Comparison of ENCODE assay signal across 25 mouse cellular contexts in the genomic region with DNA sequence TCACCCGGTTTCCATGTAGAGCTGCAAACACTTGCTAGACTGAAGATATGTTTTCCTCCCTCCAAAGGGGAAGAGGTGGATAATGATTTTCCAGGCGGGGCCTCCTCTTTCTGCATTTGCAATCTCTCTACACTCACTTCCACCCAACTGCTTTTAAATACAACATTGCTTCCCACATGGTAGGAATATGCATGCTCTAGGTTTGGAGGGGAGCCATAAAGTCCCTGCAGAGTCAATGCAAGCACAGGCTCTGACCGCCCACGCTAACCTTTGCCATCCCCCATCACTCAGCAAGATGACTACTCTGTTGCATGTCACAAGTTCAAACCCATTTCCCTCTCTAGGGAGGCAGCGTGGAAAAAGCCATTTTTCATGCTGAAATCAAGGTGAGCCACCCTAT.
"Had no signal": no experiment of that assay in that cellular context is flagged by ENCODE, and none has a peak within 500 bp of the region (broad histone marks: within the 10 kb centered on the region; RNA-seq: fewer than 3 reads in every experiment).

No protein-coding gene starts in this region.

- DNase-seq: gastrocnemius, postnatal 10 days; gastrocnemius, postnatal 25 days; heart, adult 2 months; heart, postnatal 14 days; heart, postnatal 36 days; kidney, adult 11 months; kidney, adult 2 months; kidney, adult 9 months; kidney, postnatal 36 days; left cerebral cortex, postnatal 4 days had no signal

- ATAC-seq: forebrain, embryonic 16.5 days; hindbrain, embryonic 16.5 days; inflammation-experienced regulatory T-cells, adult 6 months; intestine, embryonic 15.5 days; liver, embryonic 12.5 days had no signal

- H3K9me3 ChIP-seq: heart, embryonic 15.5 days; hindbrain, embryonic 12.5 days; intestine, embryonic 15.5 days; limb, embryonic 13.5 days; limb, embryonic 15.5 days had no signal

- H3K36me3 ChIP-seq: heart, embryonic 13.5 days; heart, embryonic 15.5 days; hindbrain, embryonic 10.5 days; hindbrain, embryonic 12.5 days; intestine, embryonic 15.5 days; limb, embryonic 13.5 days; limb, embryonic 15.5 days; liver, embryonic 12.5 days had no signal

- H3K4me2 ChIP-seq: heart, embryonic 11.5 days; heart, embryonic 13.5 days; heart, embryonic 15.5 days; hindbrain, embryonic 12.5 days; hindbrain, embryonic 14.5 days; intestine, embryonic 15.5 days; limb, embryonic 13.5 days; limb, embryonic 15.5 days; liver, embryonic 12.5 days had no signal

- H3K27ac ChIP-seq: gastrocnemius, adult 2 months; heart, adult 2 months; heart, embryonic 13.5 days; heart, embryonic 15.5 days; hindbrain, embryonic 10.5 days; hindbrain, embryonic 12.5 days; hindbrain, embryonic 14.5 days; intestine, embryonic 15.5 days; limb, embryonic 13.5 days; limb, embryonic 15.5 days; liver, embryonic 12.5 days; liver, embryonic 14.5 days had no signal

- H3K9ac ChIP-seq: heart, embryonic 13.5 days; heart, embryonic 15.5 days; hindbrain, embryonic 12.5 days; hindbrain, embryonic 14.5 days; intestine, embryonic 15.5 days; limb, embryonic 13.5 days; limb, embryonic 15.5 days; liver, embryonic 12.5 days; liver, embryonic 14.5 days had no signal

- H3K4me1 ChIP-seq: heart, embryonic 13.5 days; heart, embryonic 15.5 days; hindbrain, embryonic 10.5 days; hindbrain, embryonic 12.5 days; intestine, embryonic 15.5 days; limb, embryonic 13.5 days; limb, embryonic 15.5 days; liver, embryonic 12.5 days had no signal

- H3K27me3 ChIP-seq: heart, embryonic 13.5 days; heart, embryonic 15.5 days; hindbrain, embryonic 12.5 days; intestine, embryonic 15.5 days; limb, embryonic 13.5 days; limb, embryonic 15.5 days; liver, embryonic 12.5 days had no signal

- H3K4me3 ChIP-seq: gastrocnemius, adult 2 months; heart, adult 2 months; heart, embryonic 13.5 days; heart, embryonic 15.5 days; hindbrain, embryonic 10.5 days; hindbrain, embryonic 12.5 days; intestine, embryonic 15.5 days; limb, embryonic 13.5 days; limb, embryonic 15.5 days; liver, embryonic 12.5 days had no signal
